Mouse (Mus musculus) megakaryocyte, embryonic 14.5 days (primary cell): Measurements from ENCODE around the gene Bche.

Source experiments
- FLI1 ChIP-seq: IDR thresholded peaks from 2 replicates; pipeline ENCODE4 v1.6.1; 2012; ENCODE audit warnings: low read length, inconsistent platforms, mixed read lengths
- GATA1 ChIP-seq: IDR thresholded peaks from 3 replicates; pipeline ENCODE4 v1.6.1; 2012; ENCODE audit warnings: mixed read lengths, low read length, inconsistent platforms, borderline replicate concordance

GRCm38 (mm10) chr3:73717610-73718284 is 9.5 kb upstream of the Bche start:
- TF ChIP-seq GATA1 (no peak), FLI1 (no peak)
